Mouse (Mus musculus): ENCODE measurements at regions not wholly inside any gene's neighbourhood (a gene's known extent, or its start where the extent isn't known, plus 50 kb on each side); places are given as distances from the start of the nearest gene placed in this dataset.

- Histone ChIP-seq H3K4me3 (ENCODE audit: low read depth, low read length) (no peak overlapping the region), H3K27ac (ENCODE audit: insufficient read depth, low read depth, low read length) (no peak overlapping the region), H3K36me3 (ENCODE audit: control insufficient read depth, insufficient read depth, low read length) (no peaks in the 10 kb centered on the region), H3K27me3 (ENCODE audit: control insufficient read depth, insufficient read depth, low read length) (no peaks in the 10 kb centered on the region), H3K4me1 (ENCODE audit: control insufficient read depth, insufficient read depth, insufficient read length, low read length) (no peaks in the 10 kb centered on the region)
- 15% methylated on average over 15 of the region's 15 CpGs for whole genome bisulfite sequencing
- TF ChIP-seq CTCF (IDR thresholded peaks at IDR 0.05; ENCODE audit: extremely low read depth, insufficient read length, insufficient replicate concordance, low read depth, low read length) = no peak
- TF ChIP-seq POLR2A (IDR thresholded peaks at IDR 0.05; ENCODE audit: low read depth, low read length) = no peak
Observed at GRCm38 (mm10) chr1:121226466-121227232, 105.7 kb downstream of the Insig2 start.

- H3K27me3 ChIP-seq (ENCODE audit: control insufficient read depth, insufficient read depth, low read length) = no peaks in the 10 kb centered on the region
- WGBS = 42% methylated on average over 6 of the region's 6 CpGs
- H3K27ac ChIP-seq (ENCODE audit: insufficient read depth, low read depth, low read length) = no peak overlapping the region
- no peaks in the 10 kb centered on the region for H3K36me3 ChIP-seq (ENCODE audit: control insufficient read depth, insufficient read depth, low read length)
- TF ChIP-seq CTCF (IDR thresholded peaks at IDR 0.05; ENCODE audit: extremely low read depth, insufficient read length, insufficient replicate concordance, low read depth, low read length) (no peak), POLR2A (IDR thresholded peaks at IDR 0.05; ENCODE audit: low read depth, low read length) (no peak)
- H3K4me1 ChIP-seq (ENCODE audit: control insufficient read depth, insufficient read depth, insufficient read length, low read length) = no peaks in the 10 kb centered on the region
- no peak overlapping the region for H3K4me3 ChIP-seq (ENCODE audit: low read depth, low read length)
Observed at GRCm38 (mm10) chr1:121227233-121227594, 105.2 kb downstream of the Insig2 start.

DNA sequence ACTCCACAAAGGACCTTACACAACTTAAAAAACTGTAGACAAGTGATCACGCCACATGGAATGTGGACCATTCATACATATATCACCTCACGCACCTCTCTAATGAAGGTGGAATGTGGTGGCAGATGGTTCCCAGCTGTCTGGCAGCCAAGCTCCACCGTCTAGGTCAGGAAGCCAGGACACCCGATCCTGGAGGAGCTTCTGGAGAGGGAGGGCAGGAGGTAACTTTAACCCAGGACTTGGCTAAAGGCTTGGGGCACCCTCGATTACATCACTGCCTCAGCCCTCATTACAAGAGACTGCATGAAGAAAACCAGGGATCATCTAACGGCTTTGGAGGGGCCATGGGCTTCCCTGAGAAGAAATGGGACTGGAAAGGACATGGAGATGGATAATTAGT, 88.8 kb downstream of the Insig2 start:
- 58% methylated on average over 6 of the region's 6 CpGs for WGBS
- Histone ChIP-seq H3K27ac (ENCODE audit: insufficient read depth, low read depth, low read length) (no peak overlapping the region), H3K36me3 (ENCODE audit: control insufficient read depth, insufficient read depth, low read length) (no peaks in the 10 kb centered on the region), H3K27me3 (ENCODE audit: control insufficient read depth, insufficient read depth, low read length) (no peaks in the 10 kb centered on the region), H3K4me1 (ENCODE audit: control insufficient read depth, insufficient read depth, insufficient read length, low read length) (no peaks in the 10 kb centered on the region), H3K4me3 (ENCODE audit: low read depth, low read length) (no peak overlapping the region)
- TF ChIP-seq CTCF (IDR thresholded peaks at IDR 0.05; ENCODE audit: extremely low read depth, insufficient read length, insufficient replicate concordance, low read depth, low read length) = no peak
- TF ChIP-seq POLR2A (IDR thresholded peaks at IDR 0.05; ENCODE audit: low read depth, low read length) = no peak

DNA sequence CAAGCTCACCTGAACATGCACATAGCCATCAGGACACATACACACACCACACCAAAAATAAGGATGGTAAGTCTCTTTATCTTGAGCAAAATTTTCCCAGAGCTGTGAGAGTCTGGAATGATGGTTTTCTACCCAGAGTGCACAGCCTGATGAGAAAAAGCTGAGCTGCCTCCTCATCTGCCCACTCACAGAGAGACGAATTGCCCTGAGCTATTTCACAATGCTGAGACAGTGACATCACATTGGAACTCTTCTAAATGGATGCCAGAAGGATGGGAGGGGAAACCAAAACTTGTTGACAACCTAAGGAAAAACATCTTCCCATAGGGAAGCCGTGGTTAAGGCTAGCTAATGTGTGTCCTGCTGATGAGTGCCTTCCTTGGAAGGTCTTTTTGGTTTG, 84.8 kb downstream of the Insig2 start:
- H3K4me1 ChIP-seq (ENCODE audit: control insufficient read depth, insufficient read depth, insufficient read length, low read length) = no peaks in the 10 kb centered on the region
- no peaks in the 10 kb centered on the region for H3K36me3 ChIP-seq (ENCODE audit: control insufficient read depth, insufficient read depth, low read length)
- no peaks in the 10 kb centered on the region for H3K27me3 ChIP-seq (ENCODE audit: control insufficient read depth, insufficient read depth, low read length)
- no peak overlapping the region for H3K4me3 ChIP-seq (ENCODE audit: low read depth, low read length)
- 56% methylated on average over 2 of the region's 2 CpGs for WGBS
- TF ChIP-seq CTCF (IDR thresholded peaks at IDR 0.05; ENCODE audit: extremely low read depth, insufficient read length, insufficient replicate concordance, low read depth, low read length) (no peak), POLR2A (IDR thresholded peaks at IDR 0.05; ENCODE audit: low read depth, low read length) (no peak)
- no peak overlapping the region for H3K27ac ChIP-seq (ENCODE audit: insufficient read depth, low read depth, low read length)

- 44% methylated on average over 1 of the region's 1 CpGs for WGBS
- TF ChIP-seq CTCF (IDR thresholded peaks at IDR 0.05; ENCODE audit: extremely low read depth, insufficient read length, insufficient replicate concordance, low read depth, low read length) (no peak), POLR2A (IDR thresholded peaks at IDR 0.05; ENCODE audit: low read depth, low read length) (no peak)
- no peaks in the 10 kb centered on the region for H3K4me1 ChIP-seq (ENCODE audit: control insufficient read depth, insufficient read depth, insufficient read length, low read length)
- no peak overlapping the region for H3K27ac ChIP-seq (ENCODE audit: insufficient read depth, low read depth, low read length)
- no peak overlapping the region for H3K4me3 ChIP-seq (ENCODE audit: low read depth, low read length)
- no peaks in the 10 kb centered on the region for H3K36me3 ChIP-seq (ENCODE audit: control insufficient read depth, insufficient read depth, low read length)
- no peaks in the 10 kb centered on the region for H3K27me3 ChIP-seq (ENCODE audit: control insufficient read depth, insufficient read depth, low read length)
Observed at GRCm38 (mm10) chr1:121249081-121249480, 83.3 kb downstream of the Insig2 start.

- Histone ChIP-seq H3K4me3 (ENCODE audit: low read depth, low read length) (no peak overlapping the region), H3K4me1 (ENCODE audit: control insufficient read depth, insufficient read depth, insufficient read length, low read length) (no peaks in the 10 kb centered on the region), H3K27me3 (ENCODE audit: control insufficient read depth, insufficient read depth, low read length) (no peaks in the 10 kb centered on the region), H3K27ac (ENCODE audit: insufficient read depth, low read depth, low read length) (no peak overlapping the region), H3K36me3 (ENCODE audit: control insufficient read depth, insufficient read depth, low read length) (no peaks in the 10 kb centered on the region)
- WGBS = 91% methylated on average over 4 of the region's 4 CpGs
- TF ChIP-seq POLR2A (IDR thresholded peaks at IDR 0.05; ENCODE audit: low read depth, low read length) = no peak
Observed at GRCm38 (mm10) chr1:121250686-121251085, 81.7 kb downstream of the Insig2 start.

GRCm38 (mm10) chr1:121252056-121252455, 80.3 kb downstream of the Insig2 start:
- no peaks in the 10 kb centered on the region for H3K36me3 ChIP-seq (ENCODE audit: control insufficient read depth, insufficient read depth, low read length)
- TF ChIP-seq POLR2A (IDR thresholded peaks at IDR 0.05; ENCODE audit: low read depth, low read length) (no peak), CTCF (IDR thresholded peaks at IDR 0.05; ENCODE audit: extremely low read depth, insufficient read length, insufficient replicate concordance, low read depth, low read length) (no peak)
- no peak overlapping the region for H3K4me3 ChIP-seq (ENCODE audit: low read depth, low read length)
- H3K4me1 ChIP-seq (ENCODE audit: control insufficient read depth, insufficient read depth, insufficient read length, low read length) = no peaks in the 10 kb centered on the region
- H3K27ac ChIP-seq (ENCODE audit: insufficient read depth, low read depth, low read length) = no peak overlapping the region
- 88% methylated on average over 7 of the region's 7 CpGs for WGBS
- H3K27me3 ChIP-seq (ENCODE audit: control insufficient read depth, insufficient read depth, low read length) = no peaks in the 10 kb centered on the region

All from small intestine, adult 2 months (tissue).